Mouse (Mus musculus): Measurements from ENCODE around the gene Ccdc190.

GRCm38 (mm10) chr1:169893976-169894375 is 34.5 kb upstream of the Ccdc190 start:
- TF ChIP-seq CTCF (conservative IDR thresholded peaks at IDR 0.05; ENCODE audit: low read length): no peak
- no peak for TF ChIP-seq POU5F1 (IDR thresholded peaks at IDR 0.05; ENCODE audit: borderline replicate concordance, low read length)
- no peak for TF ChIP-seq NANOG (IDR thresholded peaks at IDR 0.05; ENCODE audit: borderline replicate concordance, low read length)

All from E14TG2a.4 (cell line).